Mouse (Mus musculus): ENCODE data around the gene BC052040. TPM values are rescaled to one million over a fixed set of nuclear protein-coding genes. Genes with fewer than 3 reads are reported as not detected.

BC052040 gene
- total RNA-seq, 2 experiments from 2014 or later, result 2.2 to 5.6 TPM

DNA sequence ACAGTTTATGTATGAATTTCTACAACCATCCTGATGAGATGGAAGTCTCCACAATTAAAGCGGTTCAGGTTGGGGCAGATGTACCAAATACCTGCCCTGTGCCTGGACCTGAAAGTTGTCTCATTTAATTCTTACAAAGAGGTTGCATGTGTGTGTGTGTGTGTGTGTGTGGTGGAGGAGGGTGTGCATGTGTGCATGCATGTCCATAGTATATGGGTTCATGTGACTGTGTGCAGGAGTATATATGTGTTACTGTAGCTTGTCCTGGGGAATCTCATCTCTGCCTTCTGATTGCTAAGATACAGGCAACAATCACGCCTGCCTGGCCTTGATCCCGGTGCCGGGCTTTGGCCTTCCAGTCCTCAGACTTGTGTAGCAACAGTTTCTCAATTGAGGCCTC lies 106.1 kb downstream of the BC052040 start:
- no peak for ATAC-seq (replicated peaks; ENCODE audit: low FRiP score, poor library complexity, severe bottlenecking)

DNA sequence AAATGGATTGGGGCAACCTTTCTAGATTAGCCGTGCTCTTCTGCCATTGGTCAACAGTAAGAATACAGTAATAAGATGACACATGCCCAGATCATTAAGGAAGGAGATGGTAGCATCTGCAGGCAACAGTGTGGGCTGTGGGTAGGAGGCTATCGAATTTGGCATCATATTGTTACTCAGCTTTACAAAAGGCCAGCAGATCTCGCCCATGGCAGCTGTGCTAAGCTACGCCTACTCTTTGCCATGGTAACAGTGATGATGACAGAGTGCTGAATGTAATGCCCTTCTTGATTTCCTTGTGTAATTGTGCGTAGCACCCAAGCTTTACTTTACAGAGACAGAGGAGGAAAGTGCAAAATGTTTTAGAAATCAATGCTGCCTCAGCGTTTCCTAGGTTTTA lies 106.8 kb downstream of the BC052040 start:
- no peak for ATAC-seq (replicated peaks; ENCODE audit: low FRiP score, poor library complexity, severe bottlenecking)

DNA sequence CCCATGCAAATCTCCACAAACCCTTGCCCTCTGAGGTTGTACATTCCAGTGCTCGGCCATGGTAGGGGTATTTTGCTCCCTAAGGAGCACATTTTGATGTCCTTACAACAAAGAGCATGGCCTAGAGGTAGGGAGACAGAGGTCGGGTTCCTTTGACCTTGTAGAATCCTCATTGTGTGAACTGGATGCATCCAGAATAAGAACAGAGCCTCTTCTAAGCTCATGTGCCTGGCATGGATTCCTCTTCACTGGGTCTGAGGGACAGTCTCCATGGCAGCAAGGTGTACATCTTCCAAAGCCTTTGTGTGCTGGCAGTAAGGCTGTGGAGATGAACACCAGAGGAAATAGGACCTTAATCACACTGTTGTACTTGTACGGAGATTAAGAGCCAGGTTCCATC lies 112.3 kb downstream of the BC052040 start:
- ATAC-seq (replicated peaks; ENCODE audit: low FRiP score, poor library complexity, severe bottlenecking), result no peak

DNA sequence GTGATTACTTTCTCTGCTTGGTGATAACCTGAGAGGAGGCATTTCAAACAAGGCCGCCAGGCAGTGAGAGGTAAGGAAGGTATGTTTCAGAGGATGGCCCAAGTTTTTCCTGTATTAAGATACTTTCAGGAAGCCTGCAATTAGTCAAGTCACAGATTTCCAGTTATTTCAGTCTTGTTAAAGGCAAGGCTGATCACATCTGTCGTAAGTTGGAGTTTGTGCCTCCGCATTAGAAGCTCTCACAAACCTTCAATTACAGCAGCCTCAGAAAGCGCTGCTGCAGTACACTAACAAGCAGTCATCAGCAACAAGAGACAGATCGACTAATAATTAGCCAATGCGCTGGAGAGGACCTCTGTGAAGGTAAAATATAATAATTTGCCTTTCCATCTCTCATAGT lies 112.9 kb downstream of the BC052040 start:
- ATAC-seq (replicated peaks; ENCODE audit: low FRiP score, poor library complexity, severe bottlenecking), result no peak

DNA sequence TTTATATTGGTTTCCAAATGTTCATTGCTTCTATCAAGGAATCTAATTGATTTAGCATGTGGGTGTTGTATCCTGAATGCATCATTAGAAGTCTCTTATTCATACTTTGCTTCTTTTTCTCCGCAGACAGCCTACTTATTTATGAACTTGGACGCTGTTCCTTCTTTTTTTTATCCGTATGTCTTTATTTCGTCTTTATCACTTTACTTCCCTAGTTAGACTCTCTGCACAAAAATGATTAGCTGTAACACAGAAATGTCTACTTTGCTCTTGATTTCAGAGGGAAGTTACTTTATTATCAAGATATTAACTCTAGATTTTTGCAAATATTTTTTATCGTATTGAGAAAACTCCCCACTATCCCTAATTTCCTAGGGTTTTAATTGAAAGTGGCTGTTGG lies 117.5 kb downstream of the BC052040 start:
- no peak for ATAC-seq (replicated peaks; ENCODE audit: low FRiP score, poor library complexity, severe bottlenecking)

DNA sequence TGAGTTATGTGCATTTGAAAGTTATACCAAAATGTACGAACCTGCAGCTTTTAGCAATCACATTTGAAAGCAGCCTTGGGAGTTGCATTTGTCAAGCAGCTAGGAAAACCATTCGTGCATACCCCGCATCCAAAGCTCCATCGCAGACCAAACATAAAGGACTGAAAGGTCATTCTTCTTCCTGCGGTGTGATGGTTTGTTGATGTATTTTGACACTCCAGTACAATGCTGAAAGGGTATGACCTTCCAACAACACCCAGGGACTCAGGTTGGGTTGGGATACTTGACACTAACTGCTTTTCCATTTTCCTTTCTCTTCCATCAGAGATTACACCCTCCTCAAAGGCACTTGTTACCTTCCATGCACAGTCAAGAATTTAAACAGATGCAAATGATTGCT lies 121.1 kb downstream of the BC052040 start:
- no peak for ATAC-seq (replicated peaks; ENCODE audit: low FRiP score, poor library complexity, severe bottlenecking)

DNA sequence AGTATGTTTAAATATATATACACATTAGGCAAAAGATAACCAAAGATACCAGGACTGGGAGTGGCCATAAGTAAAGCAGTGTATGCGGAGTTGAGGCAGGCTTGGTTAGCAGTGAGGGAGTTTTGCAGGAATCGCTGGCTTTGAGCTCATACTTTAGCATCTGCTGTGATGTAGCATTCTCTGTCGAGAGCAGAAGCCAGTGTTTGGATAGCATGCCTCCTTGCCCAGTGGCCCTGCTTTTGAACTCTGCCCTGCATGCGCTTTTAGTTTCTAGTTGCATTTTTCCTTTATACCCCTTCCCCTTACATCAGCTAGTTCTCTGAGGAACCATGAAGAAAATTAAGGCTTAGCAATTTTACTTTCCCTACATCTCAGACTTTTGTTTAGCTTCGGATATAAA lies 136.0 kb downstream of the BC052040 start:
- ATAC-seq (replicated peaks; ENCODE audit: low FRiP score, poor library complexity, severe bottlenecking), result no peak

DNA sequence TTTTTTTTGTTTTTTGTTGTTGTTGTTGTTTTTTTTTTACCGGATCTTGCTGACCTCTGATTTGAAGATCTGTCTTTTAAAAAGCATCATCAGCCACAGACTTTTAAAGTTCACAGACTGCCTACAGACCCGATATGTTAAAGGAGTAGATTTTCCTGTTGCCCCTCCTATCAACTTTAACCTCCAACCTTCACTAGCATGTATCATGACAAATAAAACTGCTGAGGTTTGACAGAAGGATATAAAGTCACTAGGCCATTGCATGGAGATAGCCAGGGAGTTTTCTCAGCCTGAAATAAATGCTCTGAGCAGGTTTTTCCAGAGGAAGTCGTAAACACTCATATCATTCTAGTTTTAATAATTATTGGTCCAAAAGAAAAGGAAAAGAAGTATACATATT lies 136.5 kb downstream of the BC052040 start:
- no peak for ATAC-seq (replicated peaks; ENCODE audit: low FRiP score, poor library complexity, severe bottlenecking)

DNA sequence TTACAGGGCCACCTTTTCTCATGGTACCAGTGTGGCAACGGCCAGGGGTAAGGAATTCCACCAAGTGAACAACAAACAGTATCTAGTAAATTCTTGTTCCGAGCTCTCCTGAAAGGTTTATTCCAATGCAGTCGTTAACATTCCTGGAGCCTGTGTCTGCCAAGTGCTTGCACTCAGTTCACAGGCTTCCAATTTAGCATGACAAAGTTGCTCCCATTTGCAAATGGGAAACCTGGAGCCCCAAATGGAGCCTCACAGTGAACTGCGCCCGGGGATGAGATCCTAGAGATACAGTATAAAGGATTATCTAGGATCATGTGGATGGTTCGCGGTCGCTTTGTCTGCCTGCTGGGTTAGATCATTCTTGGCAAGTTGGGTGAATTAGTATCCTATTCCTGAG lies 141.9 kb downstream of the BC052040 start:
- ATAC-seq (replicated peaks; ENCODE audit: low FRiP score, poor library complexity, severe bottlenecking), result no peak

DNA sequence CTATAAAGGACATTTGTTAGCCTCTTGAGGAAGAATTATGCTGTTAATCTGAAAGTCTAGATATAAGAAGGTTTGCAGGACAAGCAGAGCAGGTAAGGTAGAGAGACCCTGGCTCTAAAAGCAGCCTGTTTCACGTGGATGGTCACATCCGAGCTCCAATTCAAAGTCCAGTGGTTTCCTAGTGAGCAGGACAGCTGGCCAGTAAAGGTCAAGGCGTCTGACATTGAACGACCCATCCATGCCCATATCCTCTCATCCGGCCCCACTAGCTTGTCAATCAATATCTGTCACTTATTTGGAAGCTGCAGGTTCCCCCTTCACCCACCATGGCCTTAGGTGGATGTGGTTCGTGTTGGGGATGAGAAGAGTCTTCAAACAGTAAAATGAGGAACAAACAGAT lies 142.7 kb downstream of the BC052040 start:
- no peak for ATAC-seq (replicated peaks; ENCODE audit: low FRiP score, poor library complexity, severe bottlenecking)

DNA sequence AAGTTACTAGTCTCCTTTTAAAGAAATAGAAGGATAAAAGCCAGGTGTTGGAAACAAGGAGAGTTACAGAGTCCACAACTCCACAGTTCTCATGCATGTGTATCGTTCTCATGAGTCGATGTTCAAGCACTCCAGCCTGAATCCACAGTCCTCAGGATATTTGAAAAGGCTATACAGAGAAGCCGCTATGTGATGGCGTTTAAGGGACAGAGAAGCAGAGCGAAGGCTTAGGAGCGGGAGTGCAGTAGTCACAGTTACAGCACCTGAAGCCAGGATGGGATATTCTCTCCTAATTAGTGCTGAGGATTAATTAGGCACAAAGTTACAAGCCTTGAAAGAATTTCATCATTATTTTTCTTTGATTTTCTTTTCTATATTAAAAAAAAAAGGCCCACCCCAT lies 143.2 kb downstream of the BC052040 start:
- ATAC-seq (replicated peaks; ENCODE audit: low FRiP score, poor library complexity, severe bottlenecking), result no peak

DNA sequence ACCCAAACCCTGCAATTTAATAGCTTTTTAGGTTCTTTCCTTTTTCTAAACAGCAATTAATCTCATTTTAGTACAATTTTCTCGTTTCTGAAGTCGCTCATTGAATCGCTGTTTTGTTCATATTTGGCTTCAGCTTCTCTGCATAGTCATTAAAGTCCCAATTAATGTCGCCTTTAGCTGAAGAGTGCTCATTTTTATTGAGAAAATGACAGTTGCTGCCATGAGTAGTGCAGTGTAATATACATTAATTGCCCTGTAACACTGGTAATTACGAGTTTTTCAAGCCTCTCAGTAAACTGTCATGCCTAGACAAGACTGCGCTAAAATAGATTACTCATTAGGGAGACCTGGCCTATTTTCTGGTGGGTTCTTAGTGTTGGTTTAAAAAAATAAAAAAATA lies 144.0 kb downstream of the BC052040 start:
- no peak for ATAC-seq (replicated peaks; ENCODE audit: low FRiP score, poor library complexity, severe bottlenecking)

DNA sequence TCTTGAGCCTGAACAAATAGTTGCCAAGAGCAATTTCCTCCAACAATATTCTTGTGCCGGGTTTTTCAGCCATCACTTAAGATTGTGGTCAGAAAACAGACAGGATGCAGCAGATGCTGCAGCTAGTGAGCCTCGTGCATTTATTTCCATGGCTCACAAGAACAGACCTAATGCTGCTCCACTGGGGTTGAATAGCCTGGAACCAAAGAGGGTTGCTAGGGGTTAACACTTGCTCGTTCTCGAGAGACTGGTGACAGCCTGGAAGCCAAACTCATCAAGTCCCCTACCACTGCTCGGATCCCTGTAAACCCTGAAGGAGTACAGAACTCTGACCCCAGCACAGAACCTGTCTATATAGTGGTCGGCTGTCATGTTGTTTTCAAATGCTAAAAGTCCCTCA lies 144.4 kb downstream of the BC052040 start:
- ATAC-seq (replicated peaks; ENCODE audit: low FRiP score, poor library complexity, severe bottlenecking), result no peak

DNA sequence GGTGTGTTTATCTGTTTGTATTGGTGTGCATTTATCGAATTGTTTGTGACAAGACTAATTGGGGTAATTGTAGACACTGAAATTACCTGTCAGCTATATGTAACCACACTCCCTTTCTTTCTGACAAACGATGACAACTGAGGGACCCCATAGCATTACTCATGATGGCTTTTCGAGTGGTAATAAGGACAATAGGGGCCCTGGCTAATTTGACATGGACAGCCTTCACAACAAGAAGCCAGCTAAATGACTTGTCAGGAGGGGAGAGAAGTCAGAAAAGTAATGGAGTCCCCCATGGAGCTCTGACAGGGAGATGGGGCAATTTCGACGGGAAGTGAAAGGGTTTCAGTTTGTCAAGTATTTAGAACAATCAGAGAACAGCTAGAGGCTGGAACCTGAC lies 145.3 kb downstream of the BC052040 start:
- no peak for ATAC-seq (replicated peaks; ENCODE audit: low FRiP score, poor library complexity, severe bottlenecking)

DNA sequence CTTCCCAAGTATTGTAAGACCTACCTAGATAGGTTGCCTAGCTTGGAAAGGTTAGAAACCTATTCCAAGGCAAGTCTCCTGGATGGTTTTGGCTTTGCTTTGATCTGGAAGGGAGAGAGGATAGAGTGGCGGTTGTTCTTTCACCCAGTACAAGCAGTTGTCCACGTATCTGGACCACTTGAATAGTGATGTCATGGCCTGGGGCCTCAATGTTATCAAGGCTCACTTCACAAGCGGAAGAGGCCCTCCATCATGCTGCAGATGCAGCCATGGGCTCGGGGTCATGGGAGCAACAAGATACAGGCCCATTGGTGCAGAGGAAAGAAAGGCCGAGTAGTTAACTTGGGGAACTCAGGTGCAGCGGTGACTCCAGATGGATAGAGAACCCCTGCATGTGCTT lies 147.1 kb downstream of the BC052040 start:
- no peak for ATAC-seq (replicated peaks; ENCODE audit: low FRiP score, poor library complexity, severe bottlenecking)

DNA sequence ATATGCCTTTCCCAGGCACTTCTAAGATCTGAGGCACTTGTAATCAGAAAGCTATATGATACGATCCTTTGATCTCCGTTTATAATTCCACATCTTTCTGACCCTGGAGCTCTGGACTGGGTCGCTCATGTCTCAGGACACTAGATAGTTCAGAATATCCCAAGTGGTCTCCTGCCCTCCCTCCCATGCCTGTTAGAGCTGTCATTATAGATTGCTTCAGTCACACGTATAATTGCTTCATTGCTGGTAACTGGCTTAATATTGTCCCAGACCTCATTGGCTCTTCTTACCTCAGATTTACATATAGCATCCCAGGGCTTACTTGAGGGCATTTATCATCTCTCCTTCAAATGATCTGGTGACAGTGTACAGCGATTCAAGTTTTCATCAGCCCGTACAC lies 149.0 kb downstream of the BC052040 start:
- no peak for ATAC-seq (replicated peaks; ENCODE audit: low FRiP score, poor library complexity, severe bottlenecking)

DNA sequence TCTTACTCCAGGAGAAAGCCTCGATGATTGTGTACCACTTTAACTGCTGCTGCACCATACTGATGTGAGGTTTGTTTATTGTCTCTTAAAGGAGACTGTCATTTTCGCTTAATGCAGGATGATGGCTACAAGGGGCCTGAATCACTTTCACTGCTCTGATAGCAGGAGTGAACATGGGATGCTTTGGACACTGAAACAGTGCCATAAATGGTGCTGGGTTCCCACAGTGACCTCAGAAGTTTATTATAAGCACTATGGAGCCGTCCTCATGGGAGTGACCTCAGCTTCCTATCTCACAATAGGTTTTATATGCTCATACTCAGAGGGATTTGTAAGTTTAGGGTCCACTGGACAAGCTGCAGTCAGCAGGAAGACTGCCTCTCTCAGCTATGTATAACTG lies 149.7 kb downstream of the BC052040 start:
- ATAC-seq (replicated peaks; ENCODE audit: low FRiP score, poor library complexity, severe bottlenecking), result no peak

DNA sequence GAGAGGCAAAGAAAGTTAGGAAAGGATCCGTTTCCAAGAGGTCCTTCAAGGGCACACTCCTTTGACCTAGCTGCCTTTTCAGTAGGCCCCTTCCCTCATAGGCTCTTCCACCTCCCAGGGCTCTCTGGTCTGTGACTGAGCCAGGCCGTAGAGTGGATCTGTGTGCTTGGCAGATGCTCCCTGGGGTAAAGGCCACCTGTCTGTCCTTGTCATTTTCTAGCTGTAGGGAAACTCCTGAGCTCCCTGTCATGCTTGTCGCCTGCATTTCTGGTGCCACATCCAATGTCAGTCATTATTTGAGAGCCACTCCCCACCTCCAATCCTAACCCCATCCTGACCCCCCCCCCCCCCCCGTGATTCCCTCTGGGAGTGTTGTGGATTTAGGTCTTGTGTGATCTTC lies 151.1 kb downstream of the BC052040 start:
- no peak for ATAC-seq (replicated peaks; ENCODE audit: low FRiP score, poor library complexity, severe bottlenecking)

DNA sequence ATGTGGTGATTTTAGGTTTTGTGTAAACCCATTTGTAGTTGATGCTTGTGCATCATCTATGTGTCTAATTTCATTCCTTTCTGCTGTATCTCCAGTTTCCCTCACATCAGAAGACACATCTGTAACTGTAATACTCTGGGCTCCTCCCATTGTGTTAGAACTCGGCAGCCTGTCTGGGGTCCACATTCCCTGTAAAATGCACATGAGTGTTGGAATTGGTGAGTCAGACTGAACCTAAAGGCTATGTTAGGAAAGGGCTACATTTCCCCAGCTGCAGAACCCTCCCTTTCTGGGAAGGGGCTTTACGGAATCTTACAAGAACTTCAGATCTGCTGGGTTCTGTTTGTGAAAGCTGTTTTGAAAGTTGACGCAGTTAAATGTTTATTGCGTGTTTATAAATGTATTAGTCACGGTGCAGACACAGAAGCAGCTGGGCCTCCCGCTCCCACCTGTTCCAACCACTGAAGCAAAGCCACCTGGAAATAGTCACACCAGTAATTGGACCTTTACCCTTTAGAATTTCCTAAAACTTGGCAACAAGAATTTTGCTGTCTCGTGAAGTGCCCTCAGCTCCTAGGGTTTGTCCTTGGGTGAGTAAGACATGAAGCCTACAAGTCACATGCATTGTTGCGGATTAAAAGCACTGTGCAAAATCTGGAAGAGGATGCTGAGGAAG lies 151.6 kb downstream of the BC052040 start:
- no peak for ATAC-seq (replicated peaks; ENCODE audit: low FRiP score, poor library complexity, severe bottlenecking)

DNA sequence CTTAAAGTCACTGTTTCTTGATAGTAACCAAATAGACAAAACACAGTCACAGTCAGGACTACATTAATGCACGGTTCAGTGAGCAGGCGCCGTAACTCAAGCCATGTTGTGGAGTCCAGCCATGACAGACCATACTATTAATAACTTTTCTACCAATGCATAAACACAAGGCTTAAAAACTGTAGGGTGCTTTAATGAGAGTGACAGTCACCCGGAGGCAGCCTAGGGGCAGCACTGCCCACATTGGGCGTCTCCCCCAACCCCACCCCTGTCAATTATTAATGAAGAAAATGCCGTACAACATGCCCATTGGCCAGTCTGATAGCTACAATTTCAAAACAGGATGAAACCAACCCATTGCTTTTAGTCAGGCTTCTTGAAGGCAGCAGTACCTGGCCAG lies 153.3 kb downstream of the BC052040 start:
- ATAC-seq (replicated peaks; ENCODE audit: low FRiP score, poor library complexity, severe bottlenecking), result no peak

DNA sequence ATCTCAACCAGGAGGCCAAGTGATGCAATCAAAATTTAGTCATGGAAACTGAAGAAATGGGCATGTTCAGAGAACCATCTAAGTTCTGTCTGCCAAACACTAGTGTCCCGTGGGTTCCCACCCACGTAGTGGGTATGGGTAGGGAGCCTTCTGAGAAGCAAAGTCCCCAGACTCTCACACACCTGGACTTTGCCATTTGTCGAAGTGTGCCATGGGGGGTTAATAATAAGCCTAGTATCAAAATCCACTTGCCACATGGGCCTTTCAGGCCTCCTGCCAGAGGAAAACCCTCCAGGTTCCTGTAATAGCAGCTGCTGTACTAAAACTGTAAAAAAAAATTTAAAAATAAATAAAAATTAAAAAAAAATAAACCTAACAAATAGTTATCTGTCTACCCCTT lies 154.9 kb downstream of the BC052040 start:
- no peak for ATAC-seq (replicated peaks; ENCODE audit: low FRiP score, poor library complexity, severe bottlenecking)

DNA sequence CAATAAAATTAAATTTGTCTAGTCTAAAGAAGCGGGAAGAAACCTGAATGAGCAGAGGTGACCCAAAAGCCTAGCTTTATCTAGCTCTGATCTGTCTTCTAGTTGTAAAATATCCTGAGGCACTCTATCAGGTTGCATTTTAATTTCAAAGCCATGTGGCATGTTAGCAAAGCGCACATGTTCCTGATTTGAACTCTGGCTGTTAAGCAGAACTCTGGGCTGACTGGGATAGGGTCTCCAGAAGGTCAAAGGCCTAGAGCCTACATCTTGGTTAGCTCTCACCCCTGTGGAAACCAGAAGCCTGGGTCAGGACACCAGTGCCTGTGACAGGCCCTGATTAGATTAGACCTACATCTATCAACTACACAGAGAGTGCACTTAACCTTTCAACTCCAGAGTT lies 156.4 kb downstream of the BC052040 start:
- no peak for ATAC-seq (replicated peaks; ENCODE audit: low FRiP score, poor library complexity, severe bottlenecking)

DNA sequence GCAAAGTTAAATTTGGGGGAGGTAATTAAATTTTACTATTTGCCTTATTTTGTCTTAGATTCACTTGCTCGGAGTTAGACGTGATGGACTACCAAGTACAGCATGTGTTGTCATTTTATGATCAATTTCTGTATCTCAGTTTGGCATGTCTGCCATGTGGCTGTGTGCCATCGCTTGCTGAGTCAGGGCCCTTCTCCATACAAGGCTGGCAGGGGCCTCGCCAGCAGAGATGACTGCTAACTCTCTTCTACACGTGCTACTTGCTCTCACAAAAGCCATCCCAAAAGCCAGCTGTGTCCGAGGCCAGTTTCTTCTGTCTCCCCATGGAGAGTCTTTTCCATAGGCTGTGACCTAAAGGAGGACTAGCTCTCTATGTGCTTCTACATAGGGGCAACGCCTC lies 160.5 kb downstream of the BC052040 start:
- no peak for ATAC-seq (replicated peaks; ENCODE audit: low FRiP score, poor library complexity, severe bottlenecking)
